Mouse (Mus musculus) gastrocnemius, postnatal 4 days (tissue): ENCODE results near the gene Zfp503. TPM values are rescaled to one million over a fixed set of nuclear protein-coding genes. Genes with fewer than 3 reads are reported as not detected.

Source experiments
- DNase-seq, 2 experiments: peaks; one replicate each; pipeline ENCODE4 v3.0.0; 2021 to 2022; ENCODE audit warnings: low spot score in 2 of 2, mixed read lengths in 2 of 2
- total RNA-seq, 2 experiments: library from RNA; stranded (reverse); gene quantifications; 2 replicates each; pipeline ENCODE4 v1.2.3; 2021

The Zfp503 gene
- total RNA-seq, 2 experiments from 2014 or later = 14.0 to 15.6 TPM

GRCm38 (mm10) chr14:21994061-21994990, 4.9 kb upstream of the Zfp503 start:
- peak in 1 of 2 experiments; percentile 23 for DNase-seq

- peak in 1 of 2 experiments; percentile 22 for DNase-seq
These were observed 4.1 kb upstream of the Zfp503 start for GRCm38 (mm10) chr14:21993251-21994060.

- no peak for DNase-seq
These were observed 3.0 kb upstream of the Zfp503 start for GRCm38 (mm10) chr14:21992321-21992885.

- DNase-seq = no peak
These were observed 2.5 kb upstream of the Zfp503 start for GRCm38 (mm10) chr14:21991856-21992255.

GRCm38 (mm10) chr14:21991251-21991780, 1.9 kb upstream of the Zfp503 start:
- peak; percentile 36 to 46 for DNase-seq

GRCm38 (mm10) chr14:21990321-21991021, 1.1 kb upstream of the Zfp503 start:
- DNase-seq = peak; percentile 26 to 45

- DNase-seq = peak in 1 of 2 experiments; percentile 37
These were observed 667 bp downstream of the Zfp503 start for GRCm38 (mm10) chr14:21988577-21989290.

GRCm38 (mm10) chr14:21987660-21988576, 1.5 kb downstream of the Zfp503 start:
- DNase-seq = peak; percentile 90 to 95

- DNase-seq = peak in 1 of 2 experiments; percentile 71
These were observed 2.4 kb downstream of the Zfp503 start for GRCm38 (mm10) chr14:21986733-21987659.

GRCm38 (mm10) chr14:21985981-21986732, 3.2 kb downstream of the Zfp503 start:
- DNase-seq = peak; percentile 75 to 90

GRCm38 (mm10) chr14:21985426-21985931, 3.9 kb downstream of the Zfp503 start:
- DNase-seq = peak; percentile 44 to 45

GRCm38 (mm10) chr14:21984757-21985425, 4.5 kb downstream of the Zfp503 start:
- peak; percentile 45 to 59 for DNase-seq

GRCm38 (mm10) chr14:21983950-21984730, 5.3 kb downstream of the Zfp503 start:
- no peak for DNase-seq

GRCm38 (mm10) chr14:21983311-21983949, 6.0 kb downstream of the Zfp503 start:
- DNase-seq = peak in 1 of 2 experiments; percentile 35
